Mouse (Mus musculus) lung, embryonic 14.5 days (tissue): ENCODE measurements around the gene Ptprm. TPM values are rescaled to one million over a fixed set of nuclear protein-coding genes. Genes with fewer than 3 reads are reported as not detected.

Experiments used
- ATAC-seq: fragments of 200-750 bp; cut with Nextera tagmentation; 2 replicates; pipeline ENCODE4 v1.8.0; 2017; ENCODE audit warnings: mild to moderate bottlenecking, moderate TSS enrichment, moderate library complexity; ENCODE audit not compliant: insufficient read depth
- DNase-seq: peaks from one replicate; pipeline ENCODE4 v3.0.0-alpha.2; 2015
- H3K27ac ChIP-seq: fragments of 300-500 bp; sonication (generic); 2 replicates; pipeline ENCODE4 v1.5.1; 2014; ENCODE audit warnings: low read depth, mild to moderate bottlenecking, moderate library complexity
- H3K27me3 ChIP-seq: fragments of 300-500 bp; sonication (generic); 2 replicates; pipeline ENCODE4 v1.6.1; 2014; ENCODE audit warnings: low read length, control low read depth; ENCODE audit not compliant: insufficient read depth
- H3K36me3 ChIP-seq: fragments of 300-500 bp; sonication (generic); 2 replicates; pipeline ENCODE4 v1.6.1; 2014; ENCODE audit warnings: control low read depth; ENCODE audit not compliant: insufficient read depth
- H3K4me1 ChIP-seq: fragments of 300-500 bp; sonication (generic); 2 replicates; pipeline ENCODE4 v1.6.1; 2014; ENCODE audit warnings: antibody characterized with exemption, control low read depth; ENCODE audit not compliant: insufficient read depth
- H3K4me2 ChIP-seq: fragments of 300-500 bp; sonication (generic); 2 replicates; pipeline ENCODE4 v1.6.1; 2014; ENCODE audit warnings: mild to moderate bottlenecking
- H3K4me3 ChIP-seq: fragments of 300-500 bp; sonication (generic); 2 replicates; pipeline ENCODE4 v1.5.1; 2014; ENCODE audit warnings: low read depth, low read length
- H3K9ac ChIP-seq: fragments of 300-500 bp; sonication (generic); 2 replicates; pipeline ENCODE4 v1.6.1; 2014
- H3K9me3 ChIP-seq: fragments of 300-500 bp; sonication (generic); 2 replicates; pipeline ENCODE4 v1.6.1; 2016; ENCODE audit warnings: low read depth, low read length, control low read depth
- CTCF ChIP-seq: IDR thresholded peaks from 2 replicates; pipeline ENCODE4 v1.5.1; 2016; ENCODE audit warnings: antibody characterized with exemption, low read depth
- WGBS: fragments of 180-500 bp; shearing (Covaris S2); extraction: QIAGEN DNeasy Blood & Tissue Kit; methylation state at CpG from one replicate; pipeline ENCODE4 v1.1.7; 2014; 5-methylcytosine and 5-hydroxymethylcytosine counted together
- polyA plus RNA-seq: library from polyadenylated mRNA; unstranded; fragments of >200 nt; fragmentation: Nextera tagmentation; extraction: Ambion mirVana; gene quantifications from 2 replicates; pipeline ENCODE4 v1.2.1, GENCODE M21; 2014

Gene Ptprm
- polyA plus RNA-seq, 1 experiment from 2014 or later: 45.4 TPM

- peak; percentile 54 for ATAC-seq
- H3K27me3 ChIP-seq: no peaks in the 10 kb centered on the region
- no peak overlapping the region for H3K4me3 ChIP-seq
- H3K9ac ChIP-seq: no peak overlapping the region
- peaks cover 17% of the 10 kb centered on the region for H3K4me1 ChIP-seq
- H3K36me3 ChIP-seq: no peaks in the 10 kb centered on the region
- TF ChIP-seq CTCF: peak; percentile 21; the same call in 1 of the 2 replicates
- H3K9me3 ChIP-seq: no peaks in the 10 kb centered on the region
- WGBS: 43% methylated on average over 6 of the region's 6 CpGs
- H3K4me2 ChIP-seq: no peak overlapping the region
- H3K27ac ChIP-seq: peak overlapping the region; percentile 58; the same call in 1 of the 2 replicates
- DNase-seq: peak; percentile 20
Observed at GRCm38 (mm10) chr17:66711221-66712016, 642.8 kb downstream of the Ptprm start.

GRCm38 (mm10) chr17:66710568-66710967, 643.7 kb downstream of the Ptprm start:
- TF ChIP-seq CTCF: no peak
- H3K4me3 ChIP-seq: no peak overlapping the region
- no peaks in the 10 kb centered on the region for H3K27me3 ChIP-seq
- ATAC-seq (no peak), DNase-seq (no peak)
- peak overlapping the region; percentile 58; the same call in 1 of the 2 replicates for H3K27ac ChIP-seq
- H3K4me1 ChIP-seq: peaks cover 17% of the 10 kb centered on the region
- H3K9ac ChIP-seq: no peak overlapping the region
- WGBS: 50% methylated on average over 4 of the region's 4 CpGs
- no peak overlapping the region for H3K4me2 ChIP-seq
- H3K9me3 ChIP-seq: no peaks in the 10 kb centered on the region
- H3K36me3 ChIP-seq: no peaks in the 10 kb centered on the region

- no peak for TF ChIP-seq CTCF
- 72% methylated on average over 4 of the region's 4 CpGs for WGBS
- DNase-seq (peak; percentile 15), ATAC-seq (peak; percentile 48; the same call in 1 of the 2 replicates)
- Histone ChIP-seq H3K9me3 (no peaks in the 10 kb centered on the region), H3K4me1 (peaks cover 17% of the 10 kb centered on the region), H3K27ac (no peak overlapping the region), H3K4me3 (no peak overlapping the region), H3K27me3 (no peaks in the 10 kb centered on the region), H3K36me3 (no peaks in the 10 kb centered on the region), H3K9ac (no peak overlapping the region), H3K4me2 (no peak overlapping the region)
Observed at GRCm38 (mm10) chr17:66708748-66709147, 645.5 kb downstream of the Ptprm start.

GRCm38 (mm10) chr17:66707684-66708083, 646.6 kb downstream of the Ptprm start:
- no peak overlapping the region for H3K9ac ChIP-seq
- WGBS: 17% methylated on average over 8 of the region's 8 CpGs

GRCm38 (mm10) chr17:66701358-66702184, 652.7 kb downstream of the Ptprm start:
- H3K9ac ChIP-seq: no peak overlapping the region
- peak; percentile 61 for DNase-seq
- ATAC-seq: no peak
- no peaks in the 10 kb centered on the region for H3K27me3 ChIP-seq
- no peak overlapping the region for H3K4me2 ChIP-seq
- no peak overlapping the region for H3K27ac ChIP-seq
- TF ChIP-seq CTCF: no peak
- no peaks in the 10 kb centered on the region for H3K9me3 ChIP-seq
- H3K4me3 ChIP-seq: no peak overlapping the region
- peaks cover 3% of the 10 kb centered on the region; the same call in 1 of the 2 replicates for H3K4me1 ChIP-seq
- 53% methylated on average over 11 of the region's 11 CpGs for WGBS
- H3K36me3 ChIP-seq: no peaks in the 10 kb centered on the region

More at GRCm38 (mm10) chr17:66707684-66708083, 646.6 kb downstream of the Ptprm start:
- peak; percentile 55; the same call in 1 of the 2 replicates for ATAC-seq
- H3K4me1 ChIP-seq: peaks cover 17% of the 10 kb centered on the region
- no peaks in the 10 kb centered on the region for H3K27me3 ChIP-seq
- no peak overlapping the region for H3K4me2 ChIP-seq
- H3K9me3 ChIP-seq: no peaks in the 10 kb centered on the region
- no peak for TF ChIP-seq CTCF
- peak; percentile 24 for DNase-seq
- peak overlapping the region; percentile 72; the same call in 1 of the 2 replicates for H3K27ac ChIP-seq
- H3K36me3 ChIP-seq: no peaks in the 10 kb centered on the region
- H3K4me3 ChIP-seq: no peak overlapping the region

- H3K4me3 ChIP-seq: no peak overlapping the region
- no peak overlapping the region for H3K27ac ChIP-seq
- no peak overlapping the region for H3K4me2 ChIP-seq
- no peaks in the 10 kb centered on the region for H3K27me3 ChIP-seq
- 41% methylated on average over 5 of the region's 5 CpGs for WGBS
- no peaks in the 10 kb centered on the region for H3K9me3 ChIP-seq
- TF ChIP-seq CTCF: no peak
- DNase-seq: no peak
- no peaks in the 10 kb centered on the region for H3K36me3 ChIP-seq
- no peak overlapping the region for H3K9ac ChIP-seq
- H3K4me1 ChIP-seq: peaks cover 7% of the 10 kb centered on the region; the same call in 1 of the 2 replicates
- no peak for ATAC-seq
Observed at GRCm38 (mm10) chr17:66699896-66700295, 654.4 kb downstream of the Ptprm start.
